Mouse (Mus musculus) ES-E14 (cell line): ENCODE measurements around the gene Ramp3.

Experiments
- CHD2 ChIP-seq: IDR thresholded peaks from 2 replicates; pipeline ENCODE4 v1.6.1; 2014; ENCODE audit warnings: mild to moderate bottlenecking, low read depth, low read length, inconsistent platforms
- MAFK ChIP-seq: IDR thresholded peaks from 2 replicates; pipeline ENCODE4 v1.6.1; 2014; ENCODE audit warnings: mild to moderate bottlenecking, low read depth, low read length, inconsistent platforms; ENCODE audit not compliant: insufficient read depth
- ZC3H11A ChIP-seq: IDR thresholded peaks from 2 replicates; pipeline ENCODE4 v1.6.1; 2012; ENCODE audit warnings: low read depth, mild to moderate bottlenecking, inconsistent platforms, low read length, borderline replicate concordance
- ZNF384 ChIP-seq: IDR thresholded peaks from 2 replicates; pipeline ENCODE4 v1.6.1; 2012; ENCODE audit warnings: low read depth, low read length, inconsistent platforms

DNA sequence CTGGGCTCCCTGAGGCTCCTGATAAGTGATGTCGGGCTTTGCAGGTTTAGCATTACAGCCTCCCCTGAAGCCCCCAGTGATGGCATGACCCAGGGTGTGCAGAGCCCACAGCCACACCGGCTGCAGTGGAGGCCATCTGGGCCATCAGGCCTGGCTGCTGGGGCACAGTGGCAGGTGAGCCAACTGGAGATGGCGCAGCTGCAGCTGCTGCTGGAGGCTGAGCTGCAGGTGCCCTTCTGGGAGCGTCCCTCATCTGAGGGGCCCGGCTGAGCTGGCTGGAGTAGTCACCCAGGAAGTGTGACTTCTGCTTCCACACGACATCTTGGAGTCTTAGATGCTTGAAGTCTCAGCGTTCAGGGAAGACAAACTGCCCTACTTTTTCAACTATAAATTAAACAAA is 7.8 kb upstream of the Ramp3 start:
- TF ChIP-seq ZC3H11A (no peak), CHD2 (no peak), ZNF384 (no peak), MAFK (no peak)
